Mouse (Mus musculus): Measurements from ENCODE around the gene Klhdc8a.

Gene Klhdc8a

GRCm38 (mm10) chr1:132290921-132291675, 7.3 kb upstream of the Klhdc8a start:
- DNase-seq (ENCODE audit: low spot score in 2 of 2), result no peak

- no peak for DNase-seq (ENCODE audit: low spot score in 2 of 2)
Measured at GRCm38 (mm10) chr1:132291706-132292105, 6.7 kb upstream of the Klhdc8a start.

GRCm38 (mm10) chr1:132292318-132293129, 5.9 kb upstream of the Klhdc8a start:
- DNase-seq (ENCODE audit: low spot score in 2 of 2), result no peak

GRCm38 (mm10) chr1:132295506-132295905, 2.9 kb upstream of the Klhdc8a start:
- no peak for DNase-seq (ENCODE audit: low spot score in 2 of 2)

GRCm38 (mm10) chr1:132296051-132296450, 2.4 kb upstream of the Klhdc8a start:
- DNase-seq (ENCODE audit: low spot score in 2 of 2), result no peak

GRCm38 (mm10) chr1:132298801-132299464, 507 bp downstream of the Klhdc8a start:
- no peak for DNase-seq (ENCODE audit: low spot score in 2 of 2)

GRCm38 (mm10) chr1:132299744-132300143, 1.3 kb downstream of the Klhdc8a start:
- DNase-seq (ENCODE audit: low spot score in 2 of 2), result no peak

GRCm38 (mm10) chr1:132301242-132301641, 2.8 kb downstream of the Klhdc8a start:
- DNase-seq (ENCODE audit: low spot score in 2 of 2), result no peak

- no peak for DNase-seq (ENCODE audit: low spot score in 2 of 2)
Measured at GRCm38 (mm10) chr1:132302341-132302866, 4.0 kb downstream of the Klhdc8a start.

GRCm38 (mm10) chr1:132304618-132305214, 6.3 kb downstream of the Klhdc8a start:
- DNase-seq (ENCODE audit: low spot score in 2 of 2), result no peak

- DNase-seq (ENCODE audit: low spot score in 2 of 2), result peak; percentile 50 to 69
Measured at GRCm38 (mm10) chr1:132306160-132306559, 7.7 kb downstream of the Klhdc8a start.

- no peak for DNase-seq (ENCODE audit: low spot score in 2 of 2)
Measured at GRCm38 (mm10) chr1:132306808-132307207, 8.4 kb downstream of the Klhdc8a start.

- no peak for DNase-seq (ENCODE audit: low spot score in 2 of 2)
Measured at GRCm38 (mm10) chr1:132307962-132308361, 9.5 kb downstream of the Klhdc8a start.

GRCm38 (mm10) chr1:132308674-132309073, 10.2 kb downstream of the Klhdc8a start:
- no peak for DNase-seq (ENCODE audit: low spot score in 2 of 2)

GRCm38 (mm10) chr1:132310754-132311153, 12.3 kb downstream of the Klhdc8a start:
- no peak for DNase-seq (ENCODE audit: low spot score in 2 of 2)

GRCm38 (mm10) chr1:132311174-132311859, 12.9 kb downstream of the Klhdc8a start:
- no peak for DNase-seq (ENCODE audit: low spot score in 2 of 2)

- no peak for DNase-seq (ENCODE audit: low spot score in 2 of 2)
Measured at GRCm38 (mm10) chr1:132312043-132312442, 13.6 kb downstream of the Klhdc8a start.

- DNase-seq (ENCODE audit: low spot score in 2 of 2), result peak in 1 of 2 experiments; percentile 48
Measured at GRCm38 (mm10) chr1:132312703-132313102, 14.3 kb downstream of the Klhdc8a start.

GRCm38 (mm10) chr1:132315889-132316624, 17.6 kb downstream of the Klhdc8a start, which contains the start of gene Nuak2:
TSS of gene Nuak2 (plus strand) at chr1:132316126.
- peak; percentile 80 to 82 for DNase-seq (ENCODE audit: low spot score in 2 of 2)

- DNase-seq (ENCODE audit: low spot score in 2 of 2), result no peak
Measured at GRCm38 (mm10) chr1:132316625-132316994, 18.2 kb downstream of the Klhdc8a start.

Measured in spleen, postnatal 14 days (tissue).